Mouse (Mus musculus) embryonic fibroblast, embryonic 13.5 days (primary cell): Measurements from ENCODE around the gene Itgb7.

Experiments used
- CTCF ChIP-seq: IDR thresholded peaks from 2 replicates; pipeline ENCODE4 v1.5.1; 2011; ENCODE audit warnings: mild to moderate bottlenecking, control low read depth, low read length, moderate library complexity, borderline replicate concordance; ENCODE audit not compliant: insufficient read depth
- POLR2A ChIP-seq: IDR thresholded peaks from 2 replicates; pipeline ENCODE4 v1.6.1; 2011; ENCODE audit warnings: low read depth, mild to moderate bottlenecking, control low read depth, low read length, moderate library complexity

DNA sequence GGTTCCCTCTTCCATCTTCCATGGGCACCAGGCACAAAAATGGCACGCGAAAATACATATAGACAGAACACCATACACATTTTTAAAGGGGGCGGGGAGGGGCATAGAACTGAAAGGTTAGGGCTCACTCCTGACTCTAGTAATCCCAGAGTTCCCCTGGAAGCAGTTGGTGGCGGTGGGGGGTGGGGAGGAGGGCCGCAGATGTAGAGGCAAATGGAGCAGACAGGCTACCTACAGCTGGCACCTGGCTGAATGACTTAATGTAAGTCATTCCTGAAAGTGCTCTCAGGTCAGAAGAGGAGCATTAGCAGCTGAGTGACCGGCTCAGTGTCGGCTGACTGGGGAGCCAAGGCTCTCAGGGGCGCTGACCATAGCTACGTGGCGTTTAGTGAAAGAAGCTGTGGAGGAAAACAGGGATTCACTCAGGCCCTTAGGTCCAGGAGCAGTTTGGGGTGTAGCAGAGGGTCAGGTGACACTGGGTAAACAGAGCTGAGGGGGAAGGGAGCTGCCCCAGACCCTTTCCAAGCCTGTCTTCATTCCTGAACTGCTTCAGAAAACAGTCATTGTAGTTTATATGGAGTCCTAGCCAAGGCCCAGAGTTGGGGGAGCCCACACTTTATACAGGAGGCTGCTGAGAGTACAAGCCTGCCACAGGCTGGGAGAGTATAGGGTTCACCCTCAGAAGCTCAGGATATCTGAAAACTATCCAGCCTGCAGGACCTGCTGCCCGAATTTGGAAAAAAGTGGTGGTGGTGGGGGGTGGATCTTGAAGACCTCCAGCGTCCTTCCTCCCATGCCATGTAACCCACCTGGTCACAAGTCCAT, 10.9 kb upstream of the Itgb7 start:
- TF ChIP-seq POLR2A (no peak), CTCF (no peak)
